8 mouse cellular contexts compared by ENCODE assay signal in genomic region chr10:83004389-83004788, GRCm38 (mm10). TPM values are rescaled to one million over a fixed set of nuclear protein-coding genes. Genes with fewer than 3 reads are reported as not detected.
DNase-seq lines count a peak whose midpoint lies in the region; ATAC-seq and TF ChIP-seq lines count a peak whose summit lies in the region.

No protein-coding gene starts in this region.

- H3K9ac ChIP-seq in kidney, postnatal 0 days (ENCODE audit: low read depth, low read length) = no peak overlapping the region
- 0 out of 2 replicates have a peak overlapping the region, but pooled peaks have one; percentile 7 for H3K9ac ChIP-seq in liver, postnatal 0 days (replicated peaks)

- H3K4me1 ChIP-seq in kidney, postnatal 0 days (replicated peaks; ENCODE audit: insufficient read depth, low read length) = peaks cover 17% of the 10 kb centered on the region; the same call in 1 of the 2 replicates
- peaks cover 26% of the 10 kb centered on the region for H3K4me1 ChIP-seq in liver, postnatal 0 days (ENCODE audit: insufficient read depth)

- WGBS in kidney, postnatal 0 days = 27% methylated on average over 9 of the region's 9 CpGs
- WGBS in liver, postnatal 0 days (ENCODE audit: insufficient replicate concordance) = 25% methylated on average over 9 of the region's 9 CpGs

- TF ChIP-seq CTCF in kidney, postnatal 0 days (IDR thresholded peaks at IDR 0.05; ENCODE audit: low read depth) = no peak
- TF ChIP-seq CTCF in liver, postnatal 0 days (IDR thresholded peaks at IDR 0.05; ENCODE audit: low read depth) = no peak

- no peak for ATAC-seq in kidney, postnatal 0 days (replicated peaks; ENCODE audit: low FRiP score, low read depth)
- ATAC-seq in liver, postnatal 0 days = peak; percentile 46; the same call in 1 of the 2 replicates

- H3K4me3 ChIP-seq in kidney, postnatal 0 days (replicated peaks; ENCODE audit: low read depth, low read length) = no peak overlapping the region
- no peak overlapping the region for H3K4me3 ChIP-seq in liver, postnatal 0 days (ENCODE audit: low read depth, low read length)

- no peak overlapping the region for H3K4me2 ChIP-seq in kidney, postnatal 0 days (ENCODE audit: low read length)
- peak overlapping the region; percentile 46 for H3K4me2 ChIP-seq in liver, postnatal 0 days (ENCODE audit: low read depth, low read length)

- no peak for TF ChIP-seq EP300 in liver, postnatal 0 days (IDR thresholded peaks at IDR 0.05; ENCODE audit: low read depth)

- no peaks in the 10 kb centered on the region for H3K9me3 ChIP-seq in kidney, postnatal 0 days (replicated peaks; ENCODE audit: low read length)
- H3K9me3 ChIP-seq in liver, postnatal 0 days (ENCODE audit: low read length) = peaks cover 6% of the 10 kb centered on the region; the same call in 1 of the 2 replicates

- no peaks in the 10 kb centered on the region for H3K27me3 ChIP-seq in kidney, postnatal 0 days (ENCODE audit: insufficient read depth, low read length)
- H3K27me3 ChIP-seq in liver, postnatal 0 days (ENCODE audit: insufficient read depth, low read length) = no peaks in the 10 kb centered on the region

- H3K36me3 ChIP-seq in kidney, postnatal 0 days (ENCODE audit: insufficient read depth, low read length) = no peaks in the 10 kb centered on the region
- H3K36me3 ChIP-seq in liver, postnatal 0 days (replicated peaks; ENCODE audit: insufficient read depth, low read length) = no peaks in the 10 kb centered on the region

- H3K27ac ChIP-seq in kidney, postnatal 0 days = no peak overlapping the region
- peak overlapping the region; percentile 57; the same call in 1 of the 2 replicates for H3K27ac ChIP-seq in liver, postnatal 0 days (ENCODE audit: low read depth)

- peak; percentile 20 to 45 for DNase-seq in spleen, adult 18-20 months
- no peak for DNase-seq in spleen, adult 12 weeks (ENCODE audit: low spot score)
- peak; percentile 32 to 57 for DNase-seq in frontal cortex, postnatal 10 days (ENCODE audit: low spot score in 2 of 2)
- DNase-seq in kidney, postnatal 0 days (ENCODE audit: low spot score) = peak; percentile 36
- DNase-seq in liver, postnatal 0 days = no peak
- peak; percentile 51 to 53 for DNase-seq in spleen, postnatal 10 days (ENCODE audit: low spot score in 2 of 2)
- no peak for DNase-seq in cerebellum, adult 18-20 months
- DNase-seq in embryo, embryonic 10.5 days (ENCODE audit: low spot score) = no peak

RNA-seq across cellular contexts. Expression of gene Chst11, which starts 19.1 kb away (rescaled TPM):
- polyA plus RNA-seq in kidney, postnatal 0 days (2015; fragmentation: Nextera tagmentation; extraction: Ambion mirVana) = 2.7 and 2.9 TPM in 2 replicates
- polyA plus RNA-seq in liver, postnatal 0 days (2015; fragmentation: Nextera tagmentation; extraction: Ambion mirVana) = 0.40 and 0.45 TPM in 2 replicates

Comparison
In these comparisons a context has a peak if more than half of its experiments do, and no peak if none do; other contexts are left out.
1. DNase-seq: peak in spleen, adult 18-20 months (2 of 2), frontal cortex, postnatal 10 days (2 of 2), kidney, postnatal 0 days (single experiment) and spleen, postnatal 10 days (2 of 2); none in spleen, adult 12 weeks (single experiment), liver, postnatal 0 days (single experiment), cerebellum, adult 18-20 months (0 of 2) and embryo, embryonic 10.5 days (single experiment).